Mouse (Mus musculus): ENCODE data around the gene Ubtd1. TPM values are rescaled to one million over a fixed set of nuclear protein-coding genes. Genes with fewer than 3 reads are reported as not detected.

Ubtd1 gene
- polyA plus RNA-seq, 1 experiment from 2014 or later: 8.5 TPM

DNA sequence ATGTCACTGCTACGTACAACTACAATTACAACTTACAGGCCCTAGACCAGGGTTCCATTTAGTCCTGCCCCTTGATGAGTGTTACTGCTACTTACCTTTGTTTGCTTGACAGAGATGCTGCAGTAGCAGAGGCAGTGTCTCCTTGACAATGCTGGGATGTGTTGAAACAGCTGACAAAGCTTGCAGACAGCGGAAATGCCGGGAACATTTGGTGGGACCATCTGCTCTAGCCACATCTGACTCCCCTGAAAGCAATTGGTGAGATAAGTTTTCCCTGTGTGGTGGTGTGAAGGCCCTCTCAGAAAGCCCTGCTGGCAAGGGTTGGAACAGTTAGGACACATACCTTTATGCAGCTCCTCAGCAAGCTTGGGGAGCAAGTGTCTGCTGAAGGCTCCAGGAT, 28.0 kb upstream of the Ubtd1 start:
- Histone ChIP-seq H3K4me2 (ENCODE audit: low read depth, low read length, severe bottlenecking) (no peak overlapping the region), H3K36me3 (ENCODE audit: control insufficient read depth, insufficient read depth, low read length) (peaks cover 18% of the 10 kb centered on the region), H3K9ac (ENCODE audit: low read length) (no peak overlapping the region), H3K27me3 (ENCODE audit: control insufficient read depth, insufficient read depth, low read length) (no peaks in the 10 kb centered on the region), H3K4me1 (replicated peaks; ENCODE audit: control insufficient read depth, insufficient read depth, low read length) (no peaks in the 10 kb centered on the region), H3K27ac (ENCODE audit: low read depth, low read length) (no peak overlapping the region), H3K4me3 (ENCODE audit: low read depth, low read length) (no peak overlapping the region), H3K9me3 (ENCODE audit: control insufficient read depth, low read length) (no peaks in the 10 kb centered on the region)
- no peak for ATAC-seq (replicated peaks; ENCODE audit: low FRiP score)
- WGBS: 93% methylated on average over 3 of the region's 3 CpGs
- no peak for DNase-seq (ENCODE audit: low spot score)

DNA sequence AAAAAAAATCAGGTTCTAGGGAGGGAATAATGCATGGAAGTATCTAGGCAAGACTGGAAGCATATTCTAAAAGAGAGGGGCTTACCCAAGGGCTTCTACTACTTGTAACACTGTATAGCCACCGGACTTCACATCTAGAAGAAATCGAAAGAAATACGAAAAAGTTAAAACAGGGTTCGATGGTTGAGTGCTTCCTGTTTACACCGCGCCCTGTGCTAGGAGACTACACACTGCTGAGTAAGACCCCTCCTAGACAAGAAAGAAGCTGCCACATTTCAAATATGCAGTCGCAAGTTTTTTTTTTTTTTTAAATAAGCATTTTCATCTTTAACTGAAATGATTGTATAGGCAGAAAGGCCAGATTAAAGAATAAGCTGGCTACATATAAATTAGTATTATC, 11.9 kb upstream of the Ubtd1 start:
- peaks cover 13% of the 10 kb centered on the region; the same call in 1 of the 2 replicates for H3K36me3 ChIP-seq (ENCODE audit: control insufficient read depth, insufficient read depth, low read length)
- 93% methylated on average over 7 of the region's 7 CpGs for WGBS
- no peak for ATAC-seq (replicated peaks; ENCODE audit: low FRiP score)
- H3K27me3 ChIP-seq (ENCODE audit: control insufficient read depth, insufficient read depth, low read length): no peaks in the 10 kb centered on the region
- H3K9ac ChIP-seq (ENCODE audit: low read length): no peak overlapping the region
- no peak overlapping the region for H3K4me2 ChIP-seq (ENCODE audit: low read depth, low read length, severe bottlenecking)
- H3K9me3 ChIP-seq (ENCODE audit: control insufficient read depth, low read length): no peaks in the 10 kb centered on the region
- no peaks in the 10 kb centered on the region for H3K4me1 ChIP-seq (replicated peaks; ENCODE audit: control insufficient read depth, insufficient read depth, low read length)
- no peak overlapping the region for H3K27ac ChIP-seq (ENCODE audit: low read depth, low read length)
- DNase-seq (ENCODE audit: low spot score): no peak
- H3K4me3 ChIP-seq (ENCODE audit: low read depth, low read length): no peak overlapping the region

DNA sequence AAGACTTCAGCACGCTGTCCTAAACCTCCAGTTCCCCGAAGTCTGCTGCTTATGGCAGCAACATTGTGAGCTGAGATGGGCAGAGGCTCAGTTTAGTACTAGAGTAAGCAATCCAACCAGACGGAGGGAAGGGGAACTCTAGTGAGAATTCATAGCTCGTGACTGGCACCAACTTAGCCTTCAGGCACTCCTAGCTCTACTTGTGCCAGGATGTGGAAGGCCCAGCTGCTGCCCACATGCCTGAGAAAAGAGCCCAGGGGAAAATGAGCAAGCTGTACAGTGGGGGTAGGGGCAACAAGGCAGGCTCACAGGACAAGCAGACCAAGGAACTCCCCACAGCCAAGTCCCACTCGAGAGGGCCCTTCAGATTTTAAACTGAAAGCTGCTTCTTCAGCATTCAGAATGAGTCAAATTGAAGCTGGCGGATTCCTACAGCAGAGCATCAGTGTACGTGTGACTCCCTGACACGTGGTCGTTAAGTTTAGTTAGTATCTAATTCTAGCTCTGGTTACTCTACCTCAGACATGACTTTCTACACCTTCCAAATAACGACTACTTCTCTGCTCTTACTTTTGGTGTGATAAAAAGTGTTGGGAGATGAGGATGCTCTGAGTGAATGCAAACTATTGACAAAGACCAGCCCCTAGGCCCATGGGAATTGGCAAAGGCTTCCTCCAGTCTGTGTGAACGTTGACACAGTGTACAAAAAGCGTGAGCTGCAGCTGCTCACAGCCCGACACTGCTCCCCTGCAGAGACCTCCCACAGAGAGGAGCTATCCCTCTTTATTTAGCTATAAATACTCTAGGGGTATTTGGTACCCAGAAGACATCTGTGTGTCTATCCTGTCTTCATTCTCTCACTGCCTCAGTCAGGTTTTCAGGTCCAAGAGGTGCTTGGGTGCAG, 7.4 kb upstream of the Ubtd1 start:
- H3K36me3 ChIP-seq (ENCODE audit: control insufficient read depth, insufficient read depth, low read length): peaks cover 2% of the 10 kb centered on the region; the same call in 1 of the 2 replicates
- WGBS: 68% methylated on average over 13 of the region's 13 CpGs
- no peak overlapping the region for H3K4me2 ChIP-seq (ENCODE audit: low read depth, low read length, severe bottlenecking)
- H3K4me1 ChIP-seq (replicated peaks; ENCODE audit: control insufficient read depth, insufficient read depth, low read length): no peaks in the 10 kb centered on the region
- H3K27ac ChIP-seq (ENCODE audit: low read depth, low read length): no peak overlapping the region
- DNase-seq (ENCODE audit: low spot score) (no peak), ATAC-seq (replicated peaks; ENCODE audit: low FRiP score) (no peak)
- H3K4me3 ChIP-seq (ENCODE audit: low read depth, low read length): no peak overlapping the region
- H3K9me3 ChIP-seq (ENCODE audit: control insufficient read depth, low read length): no peaks in the 10 kb centered on the region
- no peaks in the 10 kb centered on the region for H3K27me3 ChIP-seq (ENCODE audit: control insufficient read depth, insufficient read depth, low read length)
- H3K9ac ChIP-seq (ENCODE audit: low read length): no peak overlapping the region

DNA sequence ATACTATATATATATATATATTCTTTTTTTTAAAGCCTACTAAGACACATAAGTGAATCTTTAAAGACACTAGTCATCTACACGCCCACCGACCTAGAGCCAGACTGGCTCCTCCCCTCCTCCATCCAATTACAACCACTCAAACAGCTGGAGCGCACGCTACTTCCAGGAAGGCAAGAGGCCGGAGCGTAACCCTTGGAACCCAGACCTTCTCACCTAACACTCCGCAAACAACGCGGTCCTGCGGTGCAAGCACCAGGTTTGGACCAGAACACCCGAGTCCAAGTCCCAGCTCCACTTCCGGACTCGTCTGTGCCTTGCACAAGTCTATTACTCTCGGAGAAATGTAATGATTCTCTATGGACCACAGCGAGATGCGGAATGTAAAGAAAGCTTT, 1.1 kb upstream of the Ubtd1 start:
- under 1% methylated on average over 16 of the region's 16 CpGs for WGBS
- peak; percentile 66 for DNase-seq (ENCODE audit: low spot score)

DNA sequence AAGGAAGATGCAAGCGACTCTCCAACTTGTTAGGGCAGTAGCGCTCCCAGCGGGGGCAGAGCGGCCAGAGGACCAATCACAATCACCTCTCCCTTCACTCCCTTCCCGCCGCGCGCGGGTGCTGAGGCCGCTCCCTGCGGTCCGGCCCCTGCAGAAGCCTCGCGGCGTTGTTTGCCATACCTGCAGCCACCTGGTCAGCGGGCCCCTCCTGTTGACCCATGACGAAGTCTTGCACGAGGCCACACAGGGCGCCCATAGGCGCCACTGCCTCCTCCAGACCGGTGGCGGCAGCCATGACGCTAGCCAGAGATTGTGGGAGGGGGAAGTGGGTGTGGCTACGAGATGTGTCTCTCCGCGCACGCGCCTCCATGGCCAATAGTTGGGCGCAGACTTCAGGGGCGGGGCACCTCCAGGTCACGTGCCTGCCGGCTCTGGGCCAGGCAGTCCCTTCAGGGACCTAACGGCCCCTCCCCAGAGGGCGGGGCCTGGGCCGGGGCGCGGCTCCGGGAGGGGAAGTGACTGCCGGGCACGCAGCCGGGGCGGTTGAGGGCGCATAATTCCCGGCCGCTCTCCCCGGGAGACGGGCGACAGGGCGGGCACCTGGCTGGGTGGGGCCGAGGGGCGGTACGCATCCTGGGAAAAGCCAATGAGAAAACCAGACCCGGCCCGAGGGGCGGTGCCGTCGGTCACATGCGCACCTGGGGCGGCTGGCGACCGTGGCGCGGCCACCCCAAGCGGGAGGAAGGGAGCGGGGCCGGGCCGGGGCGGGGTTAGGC, 556 bp upstream of the Ubtd1 start, which contains the start of gene Mms19:
Gene Mms19 (minus strand): TSS at position 339 of the 776 bp plus-strand sequence.
- no peaks in the 10 kb centered on the region for H3K36me3 ChIP-seq (ENCODE audit: control insufficient read depth, insufficient read depth, low read length)
- H3K9ac ChIP-seq (ENCODE audit: low read length): peak within 1 kb of the TSS; percentile 67
- peaks cover 6% of the 10 kb centered on the region for H3K27me3 ChIP-seq (ENCODE audit: control insufficient read depth, insufficient read depth, low read length)
- H3K4me2 ChIP-seq (ENCODE audit: low read depth, low read length, severe bottlenecking): peak within 1 kb of the TSS; percentile 100
- peaks cover 6% of the 10 kb centered on the region for H3K4me1 ChIP-seq (replicated peaks; ENCODE audit: control insufficient read depth, insufficient read depth, low read length)
- H3K4me3 ChIP-seq (ENCODE audit: low read depth, low read length): peak within 1 kb of the TSS; percentile 67
- peak within 1 kb of the TSS; percentile 63 for H3K27ac ChIP-seq (ENCODE audit: low read depth, low read length)
- WGBS: under 1% methylated on average over 61 of the region's 68 CpGs
- no peaks in the 10 kb centered on the region for H3K9me3 ChIP-seq (ENCODE audit: control insufficient read depth, low read length)
- ATAC-seq (replicated peaks; ENCODE audit: low FRiP score) (peak; percentile 97), DNase-seq (ENCODE audit: low spot score) (peak; percentile 99)

More for the DNA sequence above, 1.1 kb upstream of the Ubtd1 start:
- Histone ChIP-seq H3K4me2 (ENCODE audit: low read depth, low read length, severe bottlenecking) (peak overlapping the region; percentile 84), H3K36me3 (ENCODE audit: control insufficient read depth, insufficient read depth, low read length) (no peaks in the 10 kb centered on the region), H3K27me3 (ENCODE audit: control insufficient read depth, insufficient read depth, low read length) (peaks cover 6% of the 10 kb centered on the region), H3K4me3 (ENCODE audit: low read depth, low read length) (peak overlapping the region; percentile 67), H3K27ac (ENCODE audit: low read depth, low read length) (peak overlapping the region; percentile 63), H3K9me3 (ENCODE audit: control insufficient read depth, low read length) (no peaks in the 10 kb centered on the region), H3K9ac (ENCODE audit: low read length) (peak overlapping the region; percentile 67), H3K4me1 (replicated peaks; ENCODE audit: control insufficient read depth, insufficient read depth, low read length) (peaks cover 6% of the 10 kb centered on the region)
- peak; percentile 18 for ATAC-seq (replicated peaks; ENCODE audit: low FRiP score)

DNA sequence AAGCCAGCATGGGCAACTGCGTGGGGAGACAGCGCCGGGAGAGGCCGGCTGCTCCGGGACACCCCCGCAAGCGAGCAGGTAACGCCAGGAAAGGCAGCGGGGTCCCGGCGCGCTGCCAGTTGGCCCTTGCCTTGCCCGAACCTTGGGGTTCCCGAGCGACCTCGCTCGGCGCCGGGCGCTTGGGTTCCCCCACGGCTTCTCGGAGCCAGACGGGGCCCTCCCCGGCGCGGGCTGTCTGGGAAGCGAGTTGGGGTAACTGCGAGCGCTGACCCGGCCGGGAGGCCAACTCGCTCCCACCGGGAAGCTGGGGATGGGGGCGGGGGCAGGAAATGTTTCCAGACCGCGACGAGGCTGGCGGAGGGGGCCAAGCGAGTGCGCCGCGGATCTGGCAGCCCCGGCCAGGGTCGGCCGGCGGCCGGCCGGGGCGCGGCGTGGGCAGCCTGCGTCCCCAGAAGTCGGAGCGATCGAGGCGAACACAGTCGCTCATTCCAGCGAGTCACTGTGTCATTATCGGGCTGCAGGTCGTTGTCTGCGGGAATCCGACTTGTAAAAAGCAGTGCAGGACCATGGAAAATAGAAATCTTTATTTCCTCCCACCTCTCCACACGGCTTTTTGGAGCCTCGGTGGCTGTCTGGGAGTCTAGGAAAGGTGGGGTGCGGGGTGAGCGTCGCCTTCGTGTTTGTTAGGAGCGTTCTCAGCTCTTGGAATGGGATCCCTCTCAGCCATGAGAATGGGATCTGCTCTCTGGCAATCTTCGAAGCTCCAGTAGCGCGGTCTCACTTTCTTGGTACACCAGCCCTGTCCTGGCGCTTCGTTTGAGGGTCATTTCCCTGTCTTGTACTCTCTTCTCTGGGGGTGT, 598 bp downstream of the Ubtd1 start:
- peak overlapping the region; percentile 100 for H3K4me2 ChIP-seq (ENCODE audit: low read depth, low read length, severe bottlenecking)
- under 1% methylated on average over 74 of the region's 74 CpGs for WGBS
- peak; percentile 54 for DNase-seq (ENCODE audit: low spot score)

DNA sequence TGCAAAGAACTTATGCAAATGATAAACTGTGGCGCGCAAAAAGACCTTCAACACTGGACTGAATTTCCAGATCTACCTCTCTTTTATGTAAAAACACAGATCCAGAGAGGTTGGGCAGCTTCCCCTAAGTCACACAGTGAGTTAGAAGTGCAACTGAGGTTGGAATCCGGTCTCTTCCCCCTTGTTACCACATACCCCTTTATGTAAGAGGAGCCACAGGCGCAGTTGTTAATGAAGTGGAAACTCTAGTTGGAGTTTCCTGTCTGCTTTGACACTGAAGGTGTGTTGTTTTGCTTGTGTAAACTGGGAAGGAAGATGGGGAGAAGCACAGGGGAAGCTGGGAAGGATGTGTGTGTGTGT, 1.2 kb downstream of the Ubtd1 start:
- DNase-seq (ENCODE audit: low spot score) (no peak), ATAC-seq (replicated peaks; ENCODE audit: low FRiP score) (no peak)
- Histone ChIP-seq H3K4me1 (replicated peaks; ENCODE audit: control insufficient read depth, insufficient read depth, low read length) (peaks cover 6% of the 10 kb centered on the region), H3K27me3 (ENCODE audit: control insufficient read depth, insufficient read depth, low read length) (peaks cover 6% of the 10 kb centered on the region), H3K9ac (ENCODE audit: low read length) (peak overlapping the region; percentile 56), H3K27ac (ENCODE audit: low read depth, low read length) (no peak overlapping the region), H3K9me3 (ENCODE audit: control insufficient read depth, low read length) (no peaks in the 10 kb centered on the region), H3K36me3 (ENCODE audit: control insufficient read depth, insufficient read depth, low read length) (no peaks in the 10 kb centered on the region), H3K4me2 (ENCODE audit: low read depth, low read length, severe bottlenecking) (peak overlapping the region; percentile 100), H3K4me3 (ENCODE audit: low read depth, low read length) (peak overlapping the region; percentile 67)
- WGBS: under 1% methylated on average over 4 of the region's 4 CpGs

More for the DNA sequence above, 598 bp downstream of the Ubtd1 start:
- H3K9ac ChIP-seq (ENCODE audit: low read length): peak overlapping the region; percentile 56
- no peaks in the 10 kb centered on the region for H3K9me3 ChIP-seq (ENCODE audit: control insufficient read depth, low read length)
- H3K27ac ChIP-seq (ENCODE audit: low read depth, low read length): no peak overlapping the region
- no peaks in the 10 kb centered on the region for H3K36me3 ChIP-seq (ENCODE audit: control insufficient read depth, insufficient read depth, low read length)
- ATAC-seq (replicated peaks; ENCODE audit: low FRiP score): no peak
- peaks cover 6% of the 10 kb centered on the region for H3K27me3 ChIP-seq (ENCODE audit: control insufficient read depth, insufficient read depth, low read length)
- H3K4me1 ChIP-seq (replicated peaks; ENCODE audit: control insufficient read depth, insufficient read depth, low read length): peaks cover 6% of the 10 kb centered on the region
- H3K4me3 ChIP-seq (ENCODE audit: low read depth, low read length): peak overlapping the region; percentile 67

DNA sequence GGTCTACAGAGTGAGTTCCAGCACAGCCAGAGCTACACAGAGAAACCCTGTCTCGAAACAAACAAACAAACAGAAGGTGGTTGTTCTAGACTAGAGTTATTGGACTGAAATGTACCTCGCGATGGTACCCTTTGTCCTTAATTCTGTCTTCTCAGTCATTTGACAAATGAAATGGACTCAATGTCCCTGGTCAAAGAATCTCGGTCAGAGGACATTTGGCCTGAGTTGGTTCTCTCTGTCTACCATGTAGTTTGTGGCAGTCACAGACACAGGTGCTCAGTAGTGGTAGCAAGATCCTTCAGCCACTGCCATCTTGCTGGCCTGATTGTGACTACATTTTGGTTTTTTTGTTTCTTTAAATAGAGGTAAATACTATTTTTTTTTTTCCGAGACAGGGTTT, 4.4 kb downstream of the Ubtd1 start:
- Histone ChIP-seq H3K4me2 (ENCODE audit: low read depth, low read length, severe bottlenecking) (no peak overlapping the region), H3K27me3 (ENCODE audit: control insufficient read depth, insufficient read depth, low read length) (peaks cover 6% of the 10 kb centered on the region), H3K4me1 (replicated peaks; ENCODE audit: control insufficient read depth, insufficient read depth, low read length) (peaks cover 6% of the 10 kb centered on the region), H3K4me3 (ENCODE audit: low read depth, low read length) (no peak overlapping the region), H3K36me3 (ENCODE audit: control insufficient read depth, insufficient read depth, low read length) (no peaks in the 10 kb centered on the region), H3K9me3 (ENCODE audit: control insufficient read depth, low read length) (no peaks in the 10 kb centered on the region), H3K9ac (ENCODE audit: low read length) (no peak overlapping the region), H3K27ac (ENCODE audit: low read depth, low read length) (no peak overlapping the region)
- WGBS: 91% methylated on average over 5 of the region's 5 CpGs
- ATAC-seq (replicated peaks; ENCODE audit: low FRiP score) (no peak), DNase-seq (ENCODE audit: low spot score) (no peak)
